Mouse (Mus musculus) limb, embryonic 11.5 days (tissue): ENCODE measurements around the gene Macrod1. TPM values are rescaled to one million over a fixed set of nuclear protein-coding genes. Genes with fewer than 3 reads are reported as not detected.

ENCODE experiments used
- ATAC-seq: fragments of 200-750 bp; cut with Nextera tagmentation; 2 replicates; pipeline ENCODE4 v1.8.0; 2017; ENCODE audit warnings: low read depth; ENCODE audit not compliant: insufficient number of reproducible peaks, low FRiP score, low TSS enrichment
- DNase-seq: peaks from one replicate; pipeline ENCODE4 v3.0.0-alpha.2; 2015; ENCODE audit warnings: low spot score
- H3K27ac ChIP-seq: fragments of 300-500 bp; sonication (generic); replicated peaks from 2 replicates; pipeline ENCODE4 v1.5.1; 2014; ENCODE audit warnings: low read depth, mild to moderate bottlenecking, low read length
- H3K27me3 ChIP-seq: fragments of 300-500 bp; sonication (generic); 2 replicates; pipeline ENCODE4 v1.6.1; 2014; ENCODE audit warnings: mild to moderate bottlenecking, low read length, mixed read lengths; ENCODE audit not compliant: control insufficient read depth, insufficient read depth
- H3K36me3 ChIP-seq: fragments of 300-500 bp; sonication (generic); 2 replicates; pipeline ENCODE4 v1.6.1; 2014; ENCODE audit warnings: mild to moderate bottlenecking, low read length, moderate library complexity, mixed read lengths; ENCODE audit not compliant: control insufficient read depth, insufficient read depth
- H3K4me1 ChIP-seq: fragments of 300-500 bp; sonication (generic); 2 replicates; pipeline ENCODE4 v1.6.1; 2014; ENCODE audit warnings: low read length, mixed read lengths; ENCODE audit not compliant: control insufficient read depth, insufficient read depth
- H3K4me2 ChIP-seq: fragments of 300-500 bp; sonication (generic); 2 replicates; pipeline ENCODE4 v1.6.1; 2014; ENCODE audit warnings: low read depth, mild to moderate bottlenecking, moderate library complexity; ENCODE audit not compliant: severe bottlenecking
- H3K4me3 ChIP-seq: fragments of 300-500 bp; sonication (generic); 2 replicates; pipeline ENCODE4 v1.5.1; 2014; ENCODE audit warnings: low read depth, low read length
- H3K9ac ChIP-seq: fragments of 300-500 bp; sonication (generic); 2 replicates; pipeline ENCODE4 v1.6.1; 2014; ENCODE audit warnings: mild to moderate bottlenecking, low read length
- H3K9me3 ChIP-seq: fragments of 300-500 bp; sonication (generic); 2 replicates; pipeline ENCODE4 v1.6.1; 2016; ENCODE audit warnings: low read length; ENCODE audit not compliant: control insufficient read depth
- WGBS: fragments of 180-500 bp; shearing (Covaris S2); extraction: QIAGEN DNeasy Blood & Tissue Kit; methylation state at CpG from one replicate; pipeline ENCODE4 v1.1.7; 2014; 5-methylcytosine and 5-hydroxymethylcytosine counted together
- polyA plus RNA-seq: library from polyadenylated mRNA; unstranded; fragments of >200 nt; fragmentation: Nextera tagmentation; extraction: Ambion mirVana; gene quantifications from 2 replicates; pipeline ENCODE4 v1.2.1, GENCODE M21; 2014

The Macrod1 gene
- polyA plus RNA-seq, 1 experiment from 2014 or later: 4.1 TPM

- Histone ChIP-seq H3K27ac (no peak overlapping the region), H3K27me3 (peaks cover 6% of the 10 kb centered on the region; the same call in 1 of the 2 replicates)
- 90% methylated on average over 7 of the region's 7 CpGs for WGBS
Measured at GRCm38 (mm10) chr19:7078271-7078670, 21.7 kb downstream of the Macrod1 start.

GRCm38 (mm10) chr19:7081516-7082266, 25.1 kb downstream of the Macrod1 start:
- peaks cover 7% of the 10 kb centered on the region; the same call in 1 of the 2 replicates for H3K27me3 ChIP-seq
- H3K4me1 ChIP-seq: peaks cover 14% of the 10 kb centered on the region
- H3K27ac ChIP-seq: no peak overlapping the region
- no peak overlapping the region for H3K9ac ChIP-seq
- no peak for DNase-seq
- H3K4me3 ChIP-seq: no peak overlapping the region
- no peak overlapping the region for H3K4me2 ChIP-seq
- no peaks in the 10 kb centered on the region for H3K9me3 ChIP-seq
- H3K36me3 ChIP-seq: no peaks in the 10 kb centered on the region
- ATAC-seq: no peak
- 48% methylated on average over 7 of the region's 7 CpGs for WGBS

More at GRCm38 (mm10) chr19:7078271-7078670, 21.7 kb downstream of the Macrod1 start:
- Histone ChIP-seq H3K4me3 (no peak overlapping the region), H3K9me3 (no peaks in the 10 kb centered on the region), H3K4me1 (peaks cover 14% of the 10 kb centered on the region), H3K36me3 (no peaks in the 10 kb centered on the region), H3K9ac (no peak overlapping the region), H3K4me2 (no peak overlapping the region)
- DNase-seq (no peak), ATAC-seq (no peak)

GRCm38 (mm10) chr19:7083035-7083794, 26.6 kb downstream of the Macrod1 start:
- H3K9me3 ChIP-seq: no peaks in the 10 kb centered on the region
- no peaks in the 10 kb centered on the region for H3K36me3 ChIP-seq
- WGBS: 32% methylated on average over 14 of the region's 14 CpGs
- ATAC-seq (no peak), DNase-seq (no peak)
- no peak overlapping the region for H3K4me2 ChIP-seq
- no peak overlapping the region for H3K27ac ChIP-seq
- peaks cover 13% of the 10 kb centered on the region for H3K27me3 ChIP-seq
- H3K4me1 ChIP-seq: peaks cover 22% of the 10 kb centered on the region
- no peak overlapping the region for H3K9ac ChIP-seq
- no peak overlapping the region for H3K4me3 ChIP-seq

- Histone ChIP-seq H3K4me2 (no peak overlapping the region), H3K9ac (no peak overlapping the region), H3K4me1 (peaks cover 12% of the 10 kb centered on the region), H3K4me3 (no peak overlapping the region), H3K9me3 (no peaks in the 10 kb centered on the region), H3K27ac (no peak overlapping the region), H3K36me3 (no peaks in the 10 kb centered on the region), H3K27me3 (peaks cover 13% of the 10 kb centered on the region)
- WGBS: 85% methylated on average over 15 of the region's 15 CpGs
- no peak for ATAC-seq
- DNase-seq: no peak
Measured at GRCm38 (mm10) chr19:7084734-7085133, 28.1 kb downstream of the Macrod1 start.

GRCm38 (mm10) chr19:7088558-7088957, 31.9 kb downstream of the Macrod1 start:
- DNase-seq: no peak
- H3K9me3 ChIP-seq: no peaks in the 10 kb centered on the region
- H3K9ac ChIP-seq: no peak overlapping the region
- no peak overlapping the region for H3K4me3 ChIP-seq
- no peak overlapping the region for H3K27ac ChIP-seq
- no peaks in the 10 kb centered on the region for H3K36me3 ChIP-seq
- no peak for ATAC-seq
- H3K4me2 ChIP-seq: no peak overlapping the region
- H3K27me3 ChIP-seq: peaks cover 9% of the 10 kb centered on the region
- WGBS: 14% methylated on average over 9 of the region's 9 CpGs
- peaks cover 28% of the 10 kb centered on the region for H3K4me1 ChIP-seq

- no peak overlapping the region for H3K9ac ChIP-seq
- H3K4me3 ChIP-seq: no peak overlapping the region
- peaks cover 9% of the 10 kb centered on the region for H3K27me3 ChIP-seq
- no peaks in the 10 kb centered on the region for H3K36me3 ChIP-seq
- H3K4me1 ChIP-seq: peaks cover 28% of the 10 kb centered on the region
- DNase-seq (no peak), ATAC-seq (no peak)
- H3K4me2 ChIP-seq: no peak overlapping the region
- H3K27ac ChIP-seq: no peak overlapping the region
- WGBS: 57% methylated on average over 5 of the region's 5 CpGs
- H3K9me3 ChIP-seq: no peaks in the 10 kb centered on the region
Measured at GRCm38 (mm10) chr19:7089050-7089449, 32.4 kb downstream of the Macrod1 start.

- Histone ChIP-seq H3K4me1 (peaks cover 28% of the 10 kb centered on the region), H3K27me3 (peaks cover 9% of the 10 kb centered on the region), H3K4me2 (no peak overlapping the region), H3K27ac (no peak overlapping the region), H3K9me3 (no peaks in the 10 kb centered on the region), H3K9ac (no peak overlapping the region), H3K4me3 (no peak overlapping the region), H3K36me3 (no peaks in the 10 kb centered on the region)
- ATAC-seq (no peak), DNase-seq (no peak)
- WGBS: 56% methylated on average over 7 of the region's 7 CpGs
Measured at GRCm38 (mm10) chr19:7089842-7090251, 33.2 kb downstream of the Macrod1 start.

GRCm38 (mm10) chr19:7090369-7091064, 33.9 kb downstream of the Macrod1 start:
- no peak for ATAC-seq
- H3K4me1 ChIP-seq: peaks cover 28% of the 10 kb centered on the region
- peaks cover 9% of the 10 kb centered on the region for H3K27me3 ChIP-seq
- H3K36me3 ChIP-seq: no peaks in the 10 kb centered on the region
- DNase-seq: no peak
- no peak overlapping the region for H3K27ac ChIP-seq
- H3K9ac ChIP-seq: no peak overlapping the region
- 37% methylated on average over 10 of the region's 10 CpGs for WGBS
- H3K4me2 ChIP-seq: no peak overlapping the region
- H3K9me3 ChIP-seq: no peaks in the 10 kb centered on the region
- H3K4me3 ChIP-seq: no peak overlapping the region
